Mouse (Mus musculus) G1E (cell line): ENCODE measurements at regions not wholly inside any gene's neighbourhood (a gene's known extent, or its start where the extent isn't known, plus 50 kb on each side); places are given as distances from the start of the nearest gene placed in this dataset.

ENCODE experiments used
- CTCF ChIP-seq: IDR thresholded peaks from 2 replicates; pipeline ENCODE4 v1.5.1; 2012; ENCODE audit warnings: low read depth, low read length, inconsistent platforms, mixed read lengths
- GATA1 ChIP-seq: IDR thresholded peaks from 2 replicates; pipeline ENCODE4 v1.6.1; 2012; ENCODE audit warnings: borderline replicate concordance, low read length, inconsistent platforms, mixed read lengths
- TAL1 ChIP-seq: conservative IDR thresholded peaks from 2 replicates; pipeline ENCODE4 v1.6.1; 2012; ENCODE audit warnings: low read depth, low read length, inconsistent platforms, mixed read lengths

GRCm38 (mm10) chr3:52210556-52211302 lies 57.4 kb upstream of the Foxo1 start:
- TF ChIP-seq CTCF = no peak
- no peak for TF ChIP-seq GATA1
- no peak for TF ChIP-seq TAL1
